Mouse (Mus musculus) left cerebral cortex, postnatal 10 days (tissue): ENCODE results near the gene Ankrd37. TPM values are rescaled to one million over a fixed set of nuclear protein-coding genes. Genes with fewer than 3 reads are reported as not detected.

Experiments used
- DNase-seq, 2 experiments: peaks; one replicate each; pipeline ENCODE4 v3.0.0; 2021 to 2022; ENCODE audit warnings: low spot score in 2 of 2, mixed read lengths in 1 of 2; ENCODE audit errors: extremely low spot score in 1 of 2
- intact Hi-C: fragments of 180-260 bp; cut with DNase I; formaldehyde crosslinking; loops from one replicate; pipeline ENCODE4 v1.15.1; 2025
- total RNA-seq, 2 experiments: library from RNA; stranded (reverse); gene quantifications; 2 replicates each; pipeline ENCODE4 v1.2.3; 2021

Ankrd37 gene
- total RNA-seq: 1 to 10 TPM; 6.3 to 8.1 TPM

GRCm38 (mm10) chr8:46005596-46005995 is at the start of gene Ankrd37:
Gene Ankrd37 (minus strand): TSS chr8:46005707.
- no peak for DNase-seq
- intact Hi-C loops: loop anchor here (10.0 kb wide), 1 partner anchor 149 kb away; the partner anchor contains the start of genes Cfap97 and Snx25

- DNase-seq: peak in 1 of 2 experiments; percentile 12
- intact Hi-C loops: no loop called here
Observed at GRCm38 (mm10) chr8:46040260-46040659, 34.8 kb upstream of the Ankrd37 start.

GRCm38 (mm10) chr8:46039666-46040065 is 34.2 kb upstream of the Ankrd37 start:
- no peak for DNase-seq
- intact Hi-C loops: no loop called here

- no peak for DNase-seq
- intact Hi-C loops: no loop called here
Observed at GRCm38 (mm10) chr8:46036217-46036616, 30.7 kb upstream of the Ankrd37 start.

DNA sequence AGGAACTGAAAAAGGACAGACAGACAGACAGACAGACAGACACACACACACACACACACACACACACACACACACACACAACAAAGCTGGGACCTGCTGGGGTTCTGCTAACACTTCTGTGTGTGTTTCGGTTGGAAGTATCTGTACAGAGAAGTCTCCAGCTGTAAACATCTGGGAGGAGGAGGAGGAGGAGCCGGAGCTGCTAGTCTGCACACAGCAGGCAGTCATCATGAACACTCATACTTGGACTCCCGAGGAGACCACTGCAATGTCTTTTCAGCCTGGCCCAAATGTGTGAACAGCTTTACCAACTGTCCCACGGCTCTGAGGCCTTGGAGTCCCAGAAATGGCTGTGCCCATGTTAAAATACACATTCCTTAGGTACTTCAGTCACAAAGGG is 18.9 kb upstream of the Ankrd37 start:
- intact Hi-C loops: no loop called here
- no peak for DNase-seq

- intact Hi-C loops: no loop called here
- no peak for DNase-seq
Observed at GRCm38 (mm10) chr8:46022758-46023157, 17.3 kb upstream of the Ankrd37 start.

GRCm38 (mm10) chr8:46022203-46022602 is 16.7 kb upstream of the Ankrd37 start:
- intact Hi-C loops: no loop called here
- peak in 1 of 2 experiments; percentile 38 for DNase-seq

GRCm38 (mm10) chr8:46010746-46011680 is 5.5 kb upstream of the Ankrd37 start:
- DNase-seq: peak in 1 of 2 experiments; percentile 59
- intact Hi-C loops: no loop called here

- peak in 1 of 2 experiments; percentile 36 for DNase-seq
- intact Hi-C loops: no loop called here
Observed at GRCm38 (mm10) chr8:46010306-46010705, 4.8 kb upstream of the Ankrd37 start.

- intact Hi-C loops: loop anchor here (10.0 kb wide), 1 partner anchor 148 kb away; the partner anchor contains the start of genes Cfap97 and Snx25
- DNase-seq: no peak
Observed at GRCm38 (mm10) chr8:46007050-46007672, 1.7 kb upstream of the Ankrd37 start.

GRCm38 (mm10) chr8:45999784-46000705 is 5.5 kb downstream of the Ankrd37 start:
- intact Hi-C loops: loop anchor here (10.0 kb wide), 1 partner anchor 155 kb away; the partner anchor contains the start of genes Cfap97 and Snx25
- peak; percentile 95 to 99 for DNase-seq

DNA sequence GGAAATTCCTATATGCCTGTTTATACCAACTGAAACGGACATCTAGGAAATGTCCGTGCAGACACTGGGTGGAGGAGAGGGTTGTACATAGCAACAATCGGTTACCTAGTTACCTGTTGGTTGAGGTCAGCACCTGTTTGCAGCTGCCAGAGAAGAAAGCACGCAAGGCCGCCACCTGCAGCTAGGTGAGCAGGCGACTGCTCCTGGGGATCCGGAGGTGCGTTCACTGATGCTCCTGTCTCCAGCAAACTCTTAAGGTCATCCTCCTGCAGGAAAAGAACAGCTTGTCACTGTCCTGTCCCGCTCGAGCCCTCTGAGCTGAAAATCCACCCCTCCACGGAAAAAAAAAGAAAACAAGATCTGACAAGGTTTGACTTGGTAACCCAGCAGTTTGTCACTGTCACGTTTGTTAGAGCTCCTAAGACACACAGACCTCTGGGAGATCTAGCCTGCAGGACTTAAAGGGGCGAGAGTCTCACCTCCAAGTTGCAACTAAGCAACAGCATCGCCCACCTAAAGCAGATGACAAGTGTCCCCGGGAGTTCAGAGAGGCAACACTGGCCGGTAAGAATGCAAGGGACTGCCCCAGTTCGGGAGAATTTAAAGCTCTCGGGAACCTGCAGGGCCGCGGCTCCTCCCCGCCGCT is 6.2 kb downstream of the Ankrd37 start, which contains the start of gene Lrp2bp:
Lrp2bp (plus strand) TSS at position 166 of the 646 bp plus-strand sequence.
- DNase-seq: peak in 1 of 2 experiments; percentile 26
- intact Hi-C loops: no loop called here

GRCm38 (mm10) chr8:45998228-45998627 is 7.3 kb downstream of the Ankrd37 start:
- intact Hi-C loops: no loop called here
- DNase-seq: no peak

DNA sequence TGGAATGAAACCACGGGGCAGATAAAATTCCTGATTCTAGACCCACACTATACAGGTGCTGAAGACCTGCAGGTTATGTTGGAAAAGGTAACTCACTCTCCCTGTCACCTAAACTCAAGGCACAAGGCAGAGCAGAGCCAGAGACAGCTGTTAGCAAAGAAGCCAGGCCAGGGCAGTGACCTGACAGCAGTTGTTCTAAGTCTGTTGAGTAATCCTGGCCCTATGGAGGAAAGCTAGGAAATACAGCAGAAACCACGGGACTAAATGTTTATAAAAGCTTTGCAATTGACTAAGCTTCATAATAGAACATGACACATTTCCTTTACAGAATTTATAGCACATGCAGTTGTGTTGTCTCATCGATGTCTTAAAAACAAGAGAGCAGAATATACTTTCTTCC is 9.9 kb downstream of the Ankrd37 start:
- intact Hi-C loops: no loop called here
- DNase-seq: no peak

DNA sequence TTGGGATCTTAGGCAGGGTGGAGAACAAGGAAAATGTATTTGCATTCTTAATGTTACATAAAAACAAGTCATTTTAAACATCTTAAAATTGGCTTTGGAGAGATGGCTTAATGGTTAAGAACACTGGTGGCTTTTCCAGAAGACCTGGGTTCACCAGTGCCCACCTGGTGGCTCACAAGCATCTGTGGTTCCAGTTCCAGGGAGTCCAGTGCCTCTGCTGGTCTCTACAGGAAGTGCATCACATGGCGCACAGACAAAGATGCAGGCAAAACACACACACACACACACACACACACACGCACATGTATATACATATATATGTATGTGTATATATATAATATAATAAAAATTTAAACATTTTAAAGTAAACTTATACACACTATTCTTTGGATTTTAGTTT is 11.4 kb downstream of the Ankrd37 start:
- no peak for DNase-seq

GRCm38 (mm10) chr8:45990631-45991310 is 14.7 kb downstream of the Ankrd37 start:
- intact Hi-C loops: no loop called here
- no peak for DNase-seq

More for the DNA sequence above, 11.4 kb downstream of the Ankrd37 start:
- intact Hi-C loops: no loop called here

DNA sequence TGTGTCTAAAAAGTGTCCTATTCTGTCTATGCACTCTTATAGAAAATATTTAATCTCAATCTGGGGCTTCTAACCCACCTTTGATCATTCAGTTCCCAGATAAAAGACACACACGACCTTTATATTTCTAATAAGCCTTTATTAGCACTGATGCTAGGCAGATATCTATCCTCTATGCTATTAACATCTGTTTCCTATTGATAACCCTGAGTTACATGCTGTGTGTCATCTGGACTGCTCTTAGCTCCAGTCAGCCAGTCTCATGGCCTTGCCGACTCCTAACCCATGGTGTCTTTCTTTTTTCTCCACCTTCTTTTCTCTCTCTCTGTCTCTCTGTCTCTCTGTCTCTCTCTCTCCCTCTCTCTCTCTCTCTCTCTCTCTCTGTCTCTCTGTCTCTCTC is 17.3 kb downstream of the Ankrd37 start:
- no peak for DNase-seq
- intact Hi-C loops: no loop called here

GRCm38 (mm10) chr8:45986665-45987064 is 18.8 kb downstream of the Ankrd37 start:
- DNase-seq: no peak
- intact Hi-C loops: no loop called here
